ENCODE assay signal across 21 mouse cellular contexts in genomic region chr19:37881431-37882081, GRCm38 (mm10).
DNase-seq lines count a peak whose midpoint lies in the region; ATAC-seq and TF ChIP-seq lines count a peak whose summit lies in the region.
"Had no signal": no experiment of that assay in that cellular context is flagged by ENCODE, and none has a peak within 500 bp of the region (broad histone marks: within the 10 kb centered on the region; RNA-seq: fewer than 3 reads in every experiment).

No protein-coding gene starts in this region.

- H3K4me2 ChIP-seq in forebrain, embryonic 14.5 days (ENCODE audit: low read length) = no peak overlapping the region
- H3K4me2 ChIP-seq in forebrain, embryonic 15.5 days (replicated peaks) = no peak overlapping the region
- no peak overlapping the region for H3K4me2 ChIP-seq in midbrain, embryonic 15.5 days
- H3K4me2 ChIP-seq: liver, embryonic 12.5 days; lung, embryonic 15.5 days had no signal

- 1% methylated on average over 9 of the region's 9 CpGs for WGBS in forebrain, embryonic 14.5 days
- WGBS in forebrain, embryonic 15.5 days = 1% methylated on average over 9 of the region's 9 CpGs
- WGBS in midbrain, embryonic 10.5 days = 3% methylated on average over 9 of the region's 9 CpGs
- WGBS in midbrain, embryonic 15.5 days = 5% methylated on average over 9 of the region's 9 CpGs

- no peak overlapping the region for H3K27ac ChIP-seq in forebrain, embryonic 14.5 days (ENCODE audit: low read depth, low read length)
- H3K27ac ChIP-seq in forebrain, embryonic 15.5 days (replicated peaks) = no peak overlapping the region
- no peak overlapping the region for H3K27ac ChIP-seq in midbrain, embryonic 10.5 days (replicated peaks)
- H3K27ac ChIP-seq in midbrain, embryonic 15.5 days = no peak overlapping the region
- H3K27ac ChIP-seq: heart, embryonic 10.5 days; kidney, postnatal 0 days; limb, embryonic 10.5 days; liver, embryonic 12.5 days; lung, embryonic 15.5 days had no signal

- no peaks in the 10 kb centered on the region for H3K36me3 ChIP-seq in forebrain, embryonic 14.5 days (ENCODE audit: control insufficient read depth, insufficient read depth, low read length)
- no peaks in the 10 kb centered on the region for H3K36me3 ChIP-seq in forebrain, embryonic 15.5 days
- H3K36me3 ChIP-seq in midbrain, embryonic 10.5 days = no peaks in the 10 kb centered on the region
- H3K36me3 ChIP-seq in midbrain, embryonic 15.5 days (replicated peaks) = no peaks in the 10 kb centered on the region
- H3K36me3 ChIP-seq: G1E; heart, embryonic 10.5 days; limb, embryonic 10.5 days; liver, embryonic 12.5 days; lung, embryonic 15.5 days had no signal

- H3K9ac ChIP-seq in forebrain, embryonic 14.5 days (ENCODE audit: low read length) = no peak overlapping the region
- H3K9ac ChIP-seq in forebrain, embryonic 15.5 days (replicated peaks) = no peak overlapping the region
- no peak overlapping the region for H3K9ac ChIP-seq in midbrain, embryonic 15.5 days
- H3K9ac ChIP-seq: liver, embryonic 12.5 days; lung, embryonic 15.5 days had no signal

- H3K4me3 ChIP-seq in forebrain, embryonic 14.5 days (ENCODE audit: low read depth, low read length) = no peak overlapping the region
- H3K4me3 ChIP-seq in forebrain, embryonic 15.5 days = no peak overlapping the region
- H3K4me3 ChIP-seq in midbrain, embryonic 10.5 days = no peak overlapping the region
- no peak overlapping the region for H3K4me3 ChIP-seq in midbrain, embryonic 15.5 days
- H3K4me3 ChIP-seq: heart, embryonic 10.5 days; limb, embryonic 10.5 days; liver, embryonic 12.5 days; lung, embryonic 15.5 days; megakaryocyte, embryonic 14.5 days; myocyte had no signal

- peak; percentile 52; the same call in 1 of the 2 replicates for ATAC-seq in forebrain, embryonic 14.5 days
- ATAC-seq in forebrain, embryonic 15.5 days (replicated peaks) = no peak
- ATAC-seq in midbrain, embryonic 15.5 days (replicated peaks) = no peak
- ATAC-seq: liver, embryonic 12.5 days had no signal

- no peak for TF ChIP-seq CTCF in brain, embryonic 14.5 days (IDR thresholded peaks at IDR 0.05; ENCODE audit: borderline replicate concordance, extremely low read depth, insufficient read depth, insufficient read length)

- peak; percentile 61 for DNase-seq in forebrain, embryonic 14.5 days (ENCODE audit: low spot score)
- peak; percentile 42 for DNase-seq in midbrain, embryonic 10.5 days (ENCODE audit: low spot score)
- DNase-seq in brain, embryonic 14.5 days (ENCODE audit: low read depth) = peak; percentile 79
- peak; percentile 44 for DNase-seq in retina, embryonic 14.5 days (ENCODE audit: low spot score)
- DNase-seq in left cerebral cortex, adult 11 months (ENCODE audit: low spot score) = no peak
- no peak for DNase-seq in spleen, adult 12 weeks (ENCODE audit: low spot score)
- DNase-seq: adrenal gland, postnatal 10 days; B cell, adult 2 months; cerebellum, adult 9-10 months; right cerebral cortex, postnatal 4 days; thymus, adult 18-20 months had no signal

- H3K27me3 ChIP-seq in forebrain, embryonic 14.5 days (replicated peaks; ENCODE audit: control insufficient read depth, insufficient read depth, low read length) = peaks cover 77% of the 10 kb centered on the region
- peaks cover 88% of the 10 kb centered on the region for H3K27me3 ChIP-seq in forebrain, embryonic 15.5 days
- peaks cover 100% of the 10 kb centered on the region for H3K27me3 ChIP-seq in midbrain, embryonic 10.5 days (ENCODE audit: low read depth, poor library complexity, severe bottlenecking)
- H3K27me3 ChIP-seq in midbrain, embryonic 15.5 days (replicated peaks) = peaks cover 67% of the 10 kb centered on the region

- H3K4me1 ChIP-seq in forebrain, embryonic 14.5 days (ENCODE audit: control insufficient read depth, insufficient read depth, low read length) = peaks cover 8% of the 10 kb centered on the region; the same call in 1 of the 2 replicates
- peaks cover 17% of the 10 kb centered on the region for H3K4me1 ChIP-seq in forebrain, embryonic 15.5 days
- peaks cover 38% of the 10 kb centered on the region for H3K4me1 ChIP-seq in midbrain, embryonic 10.5 days
- H3K4me1 ChIP-seq in midbrain, embryonic 15.5 days = peaks cover 7% of the 10 kb centered on the region

- TF ChIP-seq POLR2A in brain, embryonic 14.5 days (IDR thresholded peaks at IDR 0.05; ENCODE audit: borderline replicate concordance, extremely low read depth, insufficient read depth, insufficient read length, poor library complexity, severe bottlenecking) = no peak

- H3K9me3 ChIP-seq in forebrain, embryonic 14.5 days (replicated peaks; ENCODE audit: control insufficient read depth, low read length) = no peaks in the 10 kb centered on the region
- H3K9me3 ChIP-seq in forebrain, embryonic 15.5 days = no peaks in the 10 kb centered on the region
- H3K9me3 ChIP-seq in midbrain, embryonic 10.5 days (replicated peaks) = no peaks in the 10 kb centered on the region
- H3K9me3 ChIP-seq in midbrain, embryonic 15.5 days = no peaks in the 10 kb centered on the region
- H3K9me3 ChIP-seq: G1E; heart, embryonic 10.5 days; limb, embryonic 10.5 days; liver, embryonic 12.5 days; lung, embryonic 15.5 days; megakaryocyte, embryonic 14.5 days had no signal

Comparison
In these comparisons a context has a peak if more than half of its experiments do, and no peak if none do; other contexts are left out.
1. DNase-seq: peak in forebrain, embryonic 14.5 days (single experiment), midbrain, embryonic 10.5 days (single experiment), brain, embryonic 14.5 days (single experiment) and retina, embryonic 14.5 days (single experiment); none in left cerebral cortex, adult 11 months (single experiment) and spleen, adult 12 weeks (single experiment).